ENCODE assay signal across 16 mouse cellular contexts in the genomic region with DNA sequence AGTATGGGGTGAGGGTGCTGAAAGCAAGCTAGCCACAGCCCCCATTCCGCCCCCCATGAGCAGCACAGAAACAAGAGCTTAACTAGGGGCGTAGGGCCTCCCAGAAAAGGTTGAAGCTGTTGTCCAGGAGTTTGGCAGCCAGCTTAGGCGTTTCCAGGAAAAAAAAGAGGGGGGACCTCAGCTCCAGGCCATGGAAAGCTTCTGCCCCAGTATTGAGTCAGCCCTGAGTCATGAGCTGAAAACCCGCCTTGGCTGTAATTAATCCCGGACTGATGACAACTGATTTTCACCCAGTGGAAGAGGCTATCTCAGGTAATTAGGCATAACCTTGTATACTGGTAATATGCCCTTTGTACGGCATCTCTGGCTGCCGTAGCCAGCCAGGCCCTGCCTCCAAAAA.
DNase-seq lines count a peak whose midpoint lies in the region; ATAC-seq and TF ChIP-seq lines count a peak whose summit lies in the region.
"Had no signal": no experiment of that assay in that cellular context is flagged by ENCODE, and none has a peak within 500 bp of the region (broad histone marks: within the 10 kb centered on the region; RNA-seq: fewer than 3 reads in every experiment).

No protein-coding gene starts in this region.

- H3K9me3 ChIP-seq in limb, embryonic 15.5 days: no peaks in the 10 kb centered on the region
- no peaks in the 10 kb centered on the region for H3K9me3 ChIP-seq in limb, embryonic 10.5 days (replicated peaks)
- H3K9me3 ChIP-seq: embryonic facial prominence, embryonic 12.5 days; midbrain, embryonic 12.5 days had no signal

- peak; percentile 68 to 91 for DNase-seq in adrenal gland, adult (ENCODE audit: inconsistent age in 2 of 2, low spot score in 1 of 2)
- DNase-seq in adrenal gland, postnatal 4 days (ENCODE audit: low spot score in 2 of 2): no peak
- no peak for DNase-seq in limb, embryonic 10.5 days (ENCODE audit: low spot score)
- peak; percentile 42 for DNase-seq in adrenal gland, postnatal 10 days
- DNase-seq in testis, postnatal 14 days (ENCODE audit: low spot score): no peak
- no peak for DNase-seq in right cerebral cortex, postnatal 10 days (ENCODE audit: low spot score in 2 of 2)
- DNase-seq: cerebellum, postnatal 10 days; forebrain, postnatal 0 days; kidney, postnatal 36 days; right cerebral cortex, postnatal 14 days had no signal

- no peak for ATAC-seq in limb, embryonic 15.5 days (ENCODE audit: insufficient number of reproducible peaks, low FRiP score, low TSS enrichment, low read depth)
- ATAC-seq: forebrain, postnatal 0 days had no signal

- H3K9ac ChIP-seq in limb, embryonic 15.5 days: no peak overlapping the region
- H3K9ac ChIP-seq: embryonic facial prominence, embryonic 12.5 days; forebrain, postnatal 0 days; lung, embryonic 14.5 days; midbrain, embryonic 12.5 days had no signal

- H3K27me3 ChIP-seq in limb, embryonic 15.5 days: no peaks in the 10 kb centered on the region
- peaks cover 14% of the 10 kb centered on the region; the same call in 1 of the 2 replicates for H3K27me3 ChIP-seq in limb, embryonic 10.5 days (ENCODE audit: low read depth, poor library complexity, severe bottlenecking)
- H3K27me3 ChIP-seq: embryonic facial prominence, embryonic 12.5 days; midbrain, embryonic 12.5 days had no signal

- H3K4me2 ChIP-seq in limb, embryonic 15.5 days: no peak overlapping the region
- H3K4me2 ChIP-seq: embryonic facial prominence, embryonic 12.5 days; lung, embryonic 14.5 days; midbrain, embryonic 12.5 days had no signal

- H3K4me3 ChIP-seq in limb, embryonic 15.5 days: no peak overlapping the region
- H3K4me3 ChIP-seq in limb, embryonic 10.5 days: no peak overlapping the region
- no peak overlapping the region for H3K4me3 ChIP-seq in olfactory bulb, adult 2 months (ENCODE audit: insufficient read depth, low read depth, low read length)
- H3K4me3 ChIP-seq: embryonic facial prominence, embryonic 12.5 days; midbrain, embryonic 12.5 days had no signal

- peaks cover 41% of the 10 kb centered on the region for H3K4me1 ChIP-seq in limb, embryonic 15.5 days
- H3K4me1 ChIP-seq in limb, embryonic 10.5 days: peaks cover 69% of the 10 kb centered on the region
- H3K4me1 ChIP-seq in olfactory bulb, adult 2 months (ENCODE audit: control insufficient read depth, insufficient read depth, low read length): peaks cover 22% of the 10 kb centered on the region

- no peak for TF ChIP-seq CTCF in olfactory bulb, adult 2 months (IDR thresholded peaks at IDR 0.05; ENCODE audit: insufficient read depth, low read depth, low read length)

- WGBS in limb, embryonic 15.5 days: 49% methylated on average over 7 of the region's 7 CpGs
- WGBS in limb, embryonic 10.5 days: 64% methylated on average over 7 of the region's 7 CpGs
- WGBS in olfactory bulb, adult 2 months: 34% methylated on average over 7 of the region's 7 CpGs

- H3K27ac ChIP-seq in limb, embryonic 15.5 days: 0 out of 2 replicates have a peak overlapping the region, but pooled peaks have one; percentile 17
- no peak overlapping the region for H3K27ac ChIP-seq in limb, embryonic 10.5 days
- peak overlapping the region; percentile 71 for H3K27ac ChIP-seq in olfactory bulb, adult 2 months (ENCODE audit: insufficient read depth, low read depth, low read length)
- H3K27ac ChIP-seq: midbrain, embryonic 12.5 days had no signal

- no peak for TF ChIP-seq POLR2A in olfactory bulb, adult 2 months (IDR thresholded peaks at IDR 0.05; ENCODE audit: insufficient read depth, low read depth, low read length)

- H3K36me3 ChIP-seq in limb, embryonic 15.5 days: no peaks in the 10 kb centered on the region
- no peaks in the 10 kb centered on the region for H3K36me3 ChIP-seq in limb, embryonic 10.5 days
- H3K36me3 ChIP-seq: embryonic facial prominence, embryonic 12.5 days; G1E; midbrain, embryonic 12.5 days had no signal

Comparison
In these comparisons a context has a peak if more than half of its experiments do, and no peak if none do; other contexts are left out.
1. DNase-seq: peak in adrenal gland, adult (2 of 2) and adrenal gland, postnatal 10 days (single experiment); none in adrenal gland, postnatal 4 days (0 of 2), limb, embryonic 10.5 days (single experiment), testis, postnatal 14 days (single experiment) and right cerebral cortex, postnatal 10 days (0 of 2).